Mouse (Mus musculus) hindbrain, embryonic 14.5 days (tissue): ENCODE measurements around the gene Fam122b. TPM values are rescaled to one million over a fixed set of nuclear protein-coding genes. Genes with fewer than 3 reads are reported as not detected.
A peak's percentile ranks its signal among the peaks of the same experiment; 100 is the strongest.

ENCODE experiments used
- ATAC-seq: fragments of 200-750 bp; cut with Nextera tagmentation; 2 replicates; pipeline ENCODE4 v1.8.0; 2017; ENCODE audit warnings: moderate number of reproducible peaks, mild to moderate bottlenecking, moderate TSS enrichment, moderate library complexity; ENCODE audit not compliant: low FRiP score
- DNase-seq: peaks from one replicate; pipeline ENCODE4 v3.0.0-alpha.2; 2015; ENCODE audit warnings: low spot score
- H3K27ac ChIP-seq: fragments of 300-500 bp; sonication (generic); 2 replicates; pipeline ENCODE4 v1.5.1; 2014; ENCODE audit warnings: mild to moderate bottlenecking, moderate library complexity
- H3K27me3 ChIP-seq: fragments of 300-500 bp; sonication (generic); 2 replicates; pipeline ENCODE4 v1.6.1; 2014; ENCODE audit warnings: mild to moderate bottlenecking, low read length, mixed read lengths; ENCODE audit not compliant: control insufficient read depth, insufficient read depth
- H3K36me3 ChIP-seq: fragments of 300-500 bp; sonication (generic); replicated peaks from 2 replicates; pipeline ENCODE4 v1.6.1; 2014; ENCODE audit not compliant: control insufficient read depth, insufficient read depth
- H3K4me1 ChIP-seq: fragments of 300-500 bp; sonication (generic); replicated peaks from 2 replicates; pipeline ENCODE4 v1.6.1; 2014; ENCODE audit warnings: antibody characterized with exemption, low read length, mixed read lengths; ENCODE audit not compliant: control insufficient read depth, insufficient read depth
- H3K4me2 ChIP-seq: fragments of 300-500 bp; sonication (generic); replicated peaks from 2 replicates; pipeline ENCODE4 v1.6.1; 2014; ENCODE audit warnings: mild to moderate bottlenecking, moderate library complexity
- H3K4me3 ChIP-seq: fragments of 300-500 bp; sonication (generic); replicated peaks from 2 replicates; pipeline ENCODE4 v1.5.1; 2014; ENCODE audit warnings: mild to moderate bottlenecking, low read length
- H3K9ac ChIP-seq: fragments of 300-500 bp; sonication (generic); 2 replicates; pipeline ENCODE4 v1.6.1; 2014
- H3K9me3 ChIP-seq: fragments of 300-500 bp; sonication (generic); 2 replicates; pipeline ENCODE4 v1.6.1; 2016; ENCODE audit warnings: low read length; ENCODE audit not compliant: control insufficient read depth
- WGBS: fragments of 180-500 bp; shearing (Covaris S2); extraction: QIAGEN DNeasy Blood & Tissue Kit; methylation state at CpG from one replicate; pipeline ENCODE4 v1.1.7; 2014; 5-methylcytosine and 5-hydroxymethylcytosine counted together
- polyA plus RNA-seq: library from polyadenylated mRNA; unstranded; fragments of >200 nt; fragmentation: Nextera tagmentation; extraction: Ambion mirVana; gene quantifications from 2 replicates; pipeline ENCODE4 v1.2.1, GENCODE M21; 2014

The Fam122b gene
- polyA plus RNA-seq, 1 experiment from 2014 or later = 4.5 TPM

GRCm38 (mm10) chrX:53237971-53238370, 31.6 kb downstream of the Fam122b start:
- H3K4me1 ChIP-seq = no peaks in the 10 kb centered on the region
- ATAC-seq (no peak), DNase-seq (no peak)
- no peaks in the 10 kb centered on the region for H3K36me3 ChIP-seq
- H3K4me2 ChIP-seq = no peak overlapping the region
- H3K27ac ChIP-seq = no peak overlapping the region
- no peak overlapping the region for H3K4me3 ChIP-seq
- no peaks in the 10 kb centered on the region for H3K9me3 ChIP-seq
- 15% methylated on average over 2 of the region's 2 CpGs for WGBS
- H3K27me3 ChIP-seq = no peaks in the 10 kb centered on the region
- H3K9ac ChIP-seq = no peak overlapping the region

GRCm38 (mm10) chrX:53236404-53236803, 33.2 kb downstream of the Fam122b start:
- WGBS = 35% methylated on average over 7 of the region's 7 CpGs
- Histone ChIP-seq H3K27ac (no peak overlapping the region), H3K4me2 (no peak overlapping the region), H3K9ac (no peak overlapping the region), H3K36me3 (no peaks in the 10 kb centered on the region), H3K9me3 (no peaks in the 10 kb centered on the region), H3K4me3 (no peak overlapping the region), H3K4me1 (no peaks in the 10 kb centered on the region), H3K27me3 (no peaks in the 10 kb centered on the region)
- DNase-seq (no peak), ATAC-seq (no peak)

GRCm38 (mm10) chrX:53233689-53234088, 35.9 kb downstream of the Fam122b start:
- 35% methylated on average over 3 of the region's 4 CpGs for WGBS
- no peak for DNase-seq

GRCm38 (mm10) chrX:53231965-53232364, 37.6 kb downstream of the Fam122b start:
- Histone ChIP-seq H3K27ac (no peak overlapping the region), H3K9ac (peak overlapping the region; percentile 40; the same call in 1 of the 2 replicates), H3K4me1 (no peaks in the 10 kb centered on the region), H3K4me3 (peak overlapping the region; percentile 28), H3K9me3 (no peaks in the 10 kb centered on the region), H3K27me3 (no peaks in the 10 kb centered on the region), H3K4me2 (peak overlapping the region; percentile 51), H3K36me3 (no peaks in the 10 kb centered on the region)
- DNase-seq (no peak), ATAC-seq (no peak)
- 34% methylated on average over 13 of the region's 13 CpGs for WGBS

More at GRCm38 (mm10) chrX:53233689-53234088, 35.9 kb downstream of the Fam122b start:
- Histone ChIP-seq H3K4me1 (no peaks in the 10 kb centered on the region), H3K27ac (no peak overlapping the region), H3K9ac (no peak overlapping the region), H3K4me2 (no peak overlapping the region), H3K36me3 (no peaks in the 10 kb centered on the region), H3K4me3 (no peak overlapping the region), H3K9me3 (no peaks in the 10 kb centered on the region), H3K27me3 (no peaks in the 10 kb centered on the region)
- no peak for ATAC-seq

GRCm38 (mm10) chrX:53224353-53224944, 45.2 kb downstream of the Fam122b start:
- ATAC-seq = no peak
- H3K27me3 ChIP-seq = no peaks in the 10 kb centered on the region
- H3K4me3 ChIP-seq = no peak overlapping the region
- no peaks in the 10 kb centered on the region for H3K36me3 ChIP-seq
- no peaks in the 10 kb centered on the region for H3K9me3 ChIP-seq
- no peak for DNase-seq
- H3K4me2 ChIP-seq = no peak overlapping the region
- H3K4me1 ChIP-seq = no peaks in the 10 kb centered on the region
- H3K27ac ChIP-seq = no peak overlapping the region
- WGBS = 58% methylated on average over 6 of the region's 6 CpGs
- no peak overlapping the region for H3K9ac ChIP-seq

- Histone ChIP-seq H3K4me3 (no peak overlapping the region), H3K4me1 (no peaks in the 10 kb centered on the region), H3K9me3 (no peaks in the 10 kb centered on the region), H3K4me2 (no peak overlapping the region), H3K27me3 (no peaks in the 10 kb centered on the region), H3K36me3 (no peaks in the 10 kb centered on the region), H3K9ac (no peak overlapping the region), H3K27ac (no peak overlapping the region)
- DNase-seq (no peak), ATAC-seq (no peak)
- 77% methylated on average over 9 of the region's 9 CpGs for WGBS
Observed at GRCm38 (mm10) chrX:53220855-53221254, 48.8 kb downstream of the Fam122b start.

- Histone ChIP-seq H3K27ac (no peak overlapping the region), H3K36me3 (no peaks in the 10 kb centered on the region), H3K9me3 (no peaks in the 10 kb centered on the region), H3K4me1 (no peaks in the 10 kb centered on the region), H3K4me2 (no peak overlapping the region), H3K9ac (no peak overlapping the region), H3K27me3 (no peaks in the 10 kb centered on the region), H3K4me3 (no peak overlapping the region)
- 60% methylated on average over 7 of the region's 7 CpGs for WGBS
- ATAC-seq = no peak; the same call in 1 of the 2 replicates
- DNase-seq = no peak
Observed at GRCm38 (mm10) chrX:53214557-53215229, 54.9 kb downstream of the Fam122b start.

- Histone ChIP-seq H3K36me3 (no peaks in the 10 kb centered on the region), H3K9ac (no peak overlapping the region), H3K9me3 (no peaks in the 10 kb centered on the region), H3K4me3 (no peak overlapping the region), H3K4me2 (no peak overlapping the region), H3K27ac (no peak overlapping the region), H3K27me3 (no peaks in the 10 kb centered on the region), H3K4me1 (no peaks in the 10 kb centered on the region)
- DNase-seq = no peak
- 62% methylated on average over 2 of the region's 2 CpGs for WGBS
- no peak for ATAC-seq
Observed at GRCm38 (mm10) chrX:53213838-53214237, 55.8 kb downstream of the Fam122b start.

GRCm38 (mm10) chrX:53212485-53212884, 57.1 kb downstream of the Fam122b start:
- no peak for ATAC-seq

More at GRCm38 (mm10) chrX:53212485-53212884, 57.1 kb downstream of the Fam122b start:
- no peak for DNase-seq
- Histone ChIP-seq H3K27ac (no peak overlapping the region), H3K36me3 (no peaks in the 10 kb centered on the region), H3K9ac (no peak overlapping the region), H3K4me3 (no peak overlapping the region), H3K4me1 (no peaks in the 10 kb centered on the region), H3K27me3 (no peaks in the 10 kb centered on the region), H3K4me2 (no peak overlapping the region), H3K9me3 (no peaks in the 10 kb centered on the region)
- WGBS = 40% methylated on average over 9 of the region's 9 CpGs
